Mouse (Mus musculus) right cerebral cortex, postnatal 14 days (tissue): ENCODE measurements at regions not wholly inside any gene's neighbourhood (a gene's known extent, or its start where the extent isn't known, plus 50 kb on each side); places are given as distances from the start of the nearest gene placed in this dataset.

ENCODE experiments used
- DNase-seq: peaks from one replicate; pipeline ENCODE4 v3.0.0; 2022

- DNase-seq, result no peak
Measured at GRCm38 (mm10) chr1:69375246-69375645, 267.4 kb upstream of the Erbb4 start.

DNA sequence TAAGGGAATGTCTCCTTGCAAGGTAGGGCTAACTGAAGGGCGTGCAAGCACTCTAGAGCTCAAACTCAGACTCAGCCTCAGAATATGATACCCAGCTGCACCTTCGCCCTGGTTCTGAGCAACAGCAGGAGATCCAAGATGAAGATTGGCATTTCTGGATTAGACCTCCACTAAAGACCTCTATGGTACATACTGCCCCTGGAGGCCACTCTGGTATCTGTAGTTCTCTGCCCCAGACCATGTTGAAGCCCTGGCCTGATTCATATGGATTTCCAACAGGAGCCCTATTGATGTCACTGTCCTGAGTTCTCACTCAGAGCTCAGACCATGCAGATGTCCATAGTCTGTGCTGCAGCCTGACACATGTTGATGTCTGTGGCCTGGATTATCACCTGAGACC lies 262.2 kb upstream of the Erbb4 start:
- DNase-seq, result no peak

DNA sequence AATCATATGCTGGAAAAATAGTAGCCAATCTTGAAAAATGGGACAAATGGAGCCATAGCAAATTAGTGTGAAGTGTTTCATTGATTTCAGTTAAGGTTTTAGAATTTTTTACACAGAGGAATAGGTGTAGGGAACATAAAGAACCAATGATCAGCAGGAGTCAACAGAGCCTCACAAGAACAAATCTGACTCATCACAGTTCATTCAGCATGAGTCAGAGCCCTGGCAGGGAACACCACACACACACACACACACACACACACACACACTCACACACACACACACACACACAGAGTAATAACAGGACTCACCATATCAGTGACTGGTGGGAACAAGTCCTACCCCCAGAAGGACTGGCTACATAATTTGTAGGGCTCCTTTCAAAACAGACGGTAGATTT lies 259.7 kb upstream of the Erbb4 start:
- DNase-seq, result no peak

- DNase-seq, result no peak
Measured at GRCm38 (mm10) chr1:69364069-69364468, 256.2 kb upstream of the Erbb4 start.

DNA sequence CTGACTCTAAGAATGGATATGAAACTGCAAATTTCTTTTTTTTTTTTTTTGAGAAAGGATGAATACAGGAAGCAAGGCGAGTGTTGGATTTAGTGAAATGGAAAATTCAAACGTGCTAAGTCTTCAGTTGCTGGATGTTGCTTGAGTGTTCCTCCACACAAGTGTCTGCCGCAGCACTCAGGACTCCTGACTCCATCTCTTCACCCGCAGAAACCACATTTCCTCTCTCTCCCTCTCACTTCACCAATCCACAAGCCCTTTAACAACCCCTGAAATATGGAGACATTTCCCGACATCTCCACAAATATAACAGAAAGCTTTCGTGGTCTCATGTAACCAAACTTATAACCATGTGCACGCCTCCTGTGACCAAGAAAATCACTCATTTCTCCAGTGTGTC lies 249.7 kb upstream of the Erbb4 start:
- no peak for DNase-seq

DNA sequence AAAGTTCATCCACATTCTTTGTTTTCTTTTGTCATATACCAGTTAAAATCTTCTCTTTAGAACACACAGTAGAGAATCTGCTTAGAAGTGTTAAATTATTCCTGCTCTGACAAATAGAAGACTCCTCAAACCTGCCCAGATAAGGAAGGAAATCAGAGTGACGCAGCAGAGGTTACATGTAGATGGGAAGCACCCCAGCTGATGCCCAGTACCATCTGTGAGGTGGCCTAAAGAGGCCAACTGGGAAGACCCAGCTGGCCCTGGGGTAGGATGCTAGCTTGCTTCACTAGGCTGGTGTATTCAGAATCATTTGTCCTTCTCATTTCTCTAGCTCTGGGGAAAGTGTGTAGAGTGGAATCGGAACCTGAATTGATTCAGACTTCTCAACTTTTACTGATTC lies 242.6 kb upstream of the Erbb4 start:
- DNase-seq, result no peak

DNA sequence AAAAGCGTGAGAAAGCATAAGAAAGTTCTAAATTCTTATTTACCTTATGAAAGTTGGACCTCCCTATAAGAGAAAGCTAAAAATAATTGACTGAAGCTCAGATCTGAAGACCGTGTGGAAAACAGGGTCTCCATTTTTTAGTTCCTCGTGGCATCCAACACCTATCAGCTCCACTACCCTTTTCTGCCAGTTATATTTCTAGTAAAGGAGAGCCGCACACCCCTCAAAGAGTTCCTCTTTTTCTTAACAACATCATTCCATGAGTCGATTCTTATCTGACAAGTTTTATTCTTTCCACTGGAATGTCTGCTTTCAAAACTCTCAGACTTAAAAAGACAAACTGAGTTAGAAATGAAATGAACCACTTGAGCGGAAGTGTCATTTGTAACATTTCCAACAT lies 242.0 kb upstream of the Erbb4 start:
- DNase-seq, result no peak

GRCm38 (mm10) chr1:69342100-69342499 lies 234.2 kb upstream of the Erbb4 start:
- DNase-seq, result no peak

GRCm38 (mm10) chr1:69340481-69340880 lies 232.6 kb upstream of the Erbb4 start:
- no peak for DNase-seq

- no peak for DNase-seq
Measured at GRCm38 (mm10) chr1:69331418-69332254, 223.8 kb upstream of the Erbb4 start.

DNA sequence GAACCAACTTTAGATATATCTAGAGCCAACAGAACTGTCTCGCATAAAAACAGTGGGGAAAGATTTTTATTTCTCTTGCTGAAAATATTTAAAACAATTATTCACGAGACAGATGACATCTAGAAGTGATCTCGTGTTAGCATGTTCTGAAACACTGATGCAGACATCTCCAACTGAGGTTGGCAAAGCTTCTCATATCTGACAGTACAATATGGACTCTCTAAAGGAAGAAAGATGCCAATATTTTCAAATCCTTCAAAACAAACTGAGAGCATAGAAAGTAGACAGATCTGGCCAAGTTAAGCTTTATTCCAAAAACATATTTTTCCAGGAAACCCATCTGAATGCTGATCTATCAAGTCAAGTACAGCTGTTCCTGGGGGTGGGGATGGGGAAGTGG lies 221.5 kb upstream of the Erbb4 start:
- no peak for DNase-seq

DNA sequence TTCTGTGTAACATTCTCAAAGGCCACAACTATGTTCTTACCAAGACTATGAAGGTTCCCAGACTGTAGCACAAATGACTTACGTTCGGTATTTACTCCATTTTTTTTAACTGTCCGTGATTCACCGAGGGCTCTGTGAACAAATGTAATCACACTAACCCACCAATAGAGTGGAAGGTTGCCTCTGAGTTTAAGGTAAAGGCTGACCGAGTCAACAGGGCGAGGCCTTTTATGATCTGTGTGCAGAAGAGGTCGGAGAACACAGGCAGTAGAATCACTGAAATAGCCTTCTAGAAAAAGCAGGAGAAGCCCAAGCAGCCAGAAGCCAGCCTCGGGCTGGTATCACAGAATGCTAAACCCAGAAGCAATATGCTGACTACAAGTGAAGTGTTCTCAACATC lies 218.9 kb upstream of the Erbb4 start:
- no peak for DNase-seq

- DNase-seq, result no peak
Measured at GRCm38 (mm10) chr1:69319526-69319925, 211.7 kb upstream of the Erbb4 start.

DNA sequence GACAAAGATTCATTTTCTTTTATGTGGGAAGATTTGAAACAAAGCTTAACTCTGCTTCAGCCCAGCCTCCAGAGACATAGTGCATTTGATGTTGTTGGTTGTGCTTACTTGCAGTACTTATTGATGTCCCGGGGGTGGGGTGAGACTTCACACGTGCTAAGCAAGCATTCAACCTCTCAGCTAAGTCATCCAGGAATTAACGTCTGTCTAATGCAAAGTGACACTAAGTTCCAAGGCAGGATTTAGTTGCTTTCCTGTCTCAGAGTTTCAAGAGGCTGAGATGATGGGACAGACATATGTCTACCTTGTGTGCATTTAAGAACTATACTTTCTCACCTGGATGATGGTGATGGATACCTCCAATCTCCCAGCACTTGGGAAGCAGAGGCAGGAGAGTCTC lies 189.0 kb upstream of the Erbb4 start:
- no peak for DNase-seq

GRCm38 (mm10) chr1:69291329-69291728 lies 183.5 kb upstream of the Erbb4 start:
- DNase-seq, result no peak

DNA sequence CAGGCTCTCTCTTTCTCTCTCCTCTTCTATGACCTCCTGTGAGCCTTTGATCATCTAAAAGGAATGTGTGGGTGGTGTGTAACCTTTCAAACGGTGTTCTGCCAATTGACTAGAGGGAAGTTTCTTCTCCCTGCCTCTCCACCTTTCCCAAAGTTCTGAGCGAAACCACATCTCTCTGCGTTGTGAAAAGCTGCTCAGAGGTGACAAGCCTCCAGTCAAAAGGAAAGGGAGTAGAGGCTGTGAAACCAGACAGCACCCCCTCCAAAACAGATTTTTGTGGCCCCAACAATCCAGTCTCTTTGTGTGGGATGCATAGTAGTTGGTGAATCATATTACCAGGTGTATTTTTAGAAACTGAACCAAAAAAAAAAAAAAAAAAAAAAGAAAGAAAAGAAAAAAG lies 178.5 kb upstream of the Erbb4 start:
- DNase-seq, result no peak

- DNase-seq, result no peak
Measured at GRCm38 (mm10) chr1:69277428-69277827, 169.6 kb upstream of the Erbb4 start.

DNA sequence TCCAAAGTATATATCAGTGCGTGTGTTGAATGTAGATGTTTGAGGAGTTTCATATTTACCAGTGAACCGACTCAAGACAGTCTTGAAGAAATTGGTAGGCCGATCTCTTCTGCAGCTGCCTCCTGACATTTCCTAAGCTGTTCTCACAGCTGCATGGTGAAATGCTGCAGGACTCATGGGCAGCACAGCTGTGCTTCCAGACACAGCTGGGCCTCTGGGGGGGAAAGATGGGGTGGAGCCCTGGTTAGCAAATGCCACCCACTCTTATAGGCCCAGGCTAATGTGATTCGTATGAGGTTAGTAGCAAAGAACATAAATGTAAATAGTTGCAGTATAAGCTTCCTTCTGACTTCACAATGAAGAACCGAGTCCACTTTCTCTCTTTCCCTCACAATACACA lies 139.8 kb upstream of the Erbb4 start:
- DNase-seq, result no peak

GRCm38 (mm10) chr1:69242289-69242909 lies 134.5 kb upstream of the Erbb4 start:
- DNase-seq, result no peak

DNA sequence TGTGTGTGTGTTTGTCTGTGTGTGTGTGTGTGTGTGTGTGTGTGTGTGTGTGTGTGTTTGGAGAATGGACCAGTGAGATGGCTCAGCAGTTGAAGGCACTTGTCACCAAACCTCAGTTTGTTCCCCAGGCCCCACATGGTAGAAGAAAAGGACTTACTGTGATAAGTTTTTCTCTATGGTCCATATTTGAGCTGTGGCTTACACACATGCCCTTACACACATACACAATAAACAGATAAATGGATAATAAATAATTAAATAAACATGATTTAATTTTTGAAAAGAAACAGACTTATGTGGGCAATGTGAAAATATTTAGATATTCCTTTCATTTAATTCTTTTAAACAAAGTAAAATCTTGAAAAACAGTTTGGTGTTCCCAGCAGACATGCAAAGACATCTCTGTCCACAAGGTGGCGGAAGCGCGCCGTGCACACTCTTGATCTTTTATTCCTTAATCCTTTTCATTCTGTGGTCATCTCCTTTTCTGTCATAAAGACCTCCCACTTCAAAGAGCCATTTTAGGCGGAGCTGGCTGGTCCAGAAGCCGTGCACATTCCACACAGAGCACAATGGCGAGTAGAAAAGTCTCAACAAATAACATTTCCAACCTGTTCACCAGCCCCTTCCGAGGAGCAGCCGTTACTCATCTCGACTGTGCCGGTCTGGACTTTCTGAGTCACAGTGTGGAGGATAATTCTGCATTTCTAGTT lies 133.8 kb upstream of the Erbb4 start:
- DNase-seq, result peak; percentile 68

GRCm38 (mm10) chr1:69227864-69228263 lies 120.0 kb upstream of the Erbb4 start:
- DNase-seq, result no peak

DNA sequence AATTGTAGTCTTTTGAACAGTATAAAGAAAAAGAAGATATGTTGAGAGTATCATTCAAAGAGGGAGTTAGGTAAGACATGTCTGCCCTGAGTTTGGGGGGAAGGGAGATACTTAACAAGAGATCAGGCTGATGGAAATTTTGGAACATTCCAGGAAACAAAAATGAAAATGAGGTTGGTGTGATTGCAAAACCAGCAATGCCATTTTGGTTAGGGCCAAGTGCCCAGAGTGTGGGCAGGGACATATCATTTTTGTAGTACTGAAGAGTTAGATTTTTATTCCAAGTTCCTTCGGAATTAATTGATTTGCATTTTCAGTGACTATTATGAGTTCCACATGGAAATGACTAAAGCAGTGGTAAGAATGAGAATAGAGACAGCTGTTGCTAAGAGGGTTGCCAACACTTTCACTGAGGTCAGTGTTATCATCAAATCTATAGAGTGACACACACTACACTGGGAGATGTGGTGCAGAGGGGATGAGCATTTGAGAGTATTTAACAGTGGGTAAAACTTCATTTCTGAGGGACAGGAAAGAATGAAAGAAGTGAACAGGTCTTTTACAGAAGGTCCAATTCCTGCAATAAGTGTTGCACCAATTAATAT lies 105.1 kb upstream of the Erbb4 start:
- DNase-seq, result no peak

DNA sequence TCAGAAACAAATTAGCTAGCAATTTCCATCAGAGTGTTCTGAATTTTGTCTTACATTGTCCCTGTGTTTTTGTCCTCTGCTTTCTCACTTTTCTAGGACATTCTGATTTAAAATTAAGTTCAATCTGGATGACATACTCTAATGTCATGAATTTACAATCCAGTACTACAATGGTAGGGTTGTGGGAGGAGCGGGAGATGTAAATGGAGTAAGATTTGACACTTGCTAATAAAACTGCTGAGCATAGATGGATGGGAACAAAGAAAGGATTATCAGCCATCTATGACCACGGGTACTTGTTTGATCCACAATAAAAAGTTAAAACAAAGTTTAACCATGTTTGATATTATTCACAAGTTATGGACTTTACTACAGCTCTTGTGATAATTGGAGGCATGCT lies 94.9 kb upstream of the Erbb4 start:
- DNase-seq, result no peak

DNA sequence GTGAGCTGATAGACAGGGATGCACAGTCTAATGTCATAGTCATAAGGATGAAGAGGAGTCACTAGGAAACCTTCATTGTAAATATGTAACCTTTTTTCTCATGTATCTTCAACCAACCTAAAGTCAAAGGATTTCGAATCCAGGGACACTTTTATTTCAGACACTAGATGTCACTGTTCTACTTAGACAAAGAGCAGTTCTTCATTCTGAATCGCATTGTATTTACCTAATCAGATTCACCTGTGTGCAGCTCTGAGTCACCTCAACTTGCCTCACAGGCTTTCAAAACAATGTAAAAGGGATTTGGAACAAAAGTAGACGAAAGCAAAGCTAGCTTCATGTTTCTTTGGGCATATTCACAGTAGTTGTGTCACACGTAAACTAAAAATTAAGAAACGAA lies 57.3 kb upstream of the Erbb4 start:
- DNase-seq, result no peak
